Mouse (Mus musculus) embryonic stem cell, embryonic (primary cell): ENCODE data around the gene Slc29a2.

Experiments
- CTCF ChIA-PET, 4 experiments: fragments of 300-600 bp in 2 of 4; fragments of 350-600 bp in 2 of 4; sonication (Branson Sonifier 250); formaldehyde crosslinking; loops; one replicate each; lab custom pipeline; 2022; ENCODE audit warnings: inconsistent platforms in 2 of 4; lab: Charles Lee
- POLR2A ChIA-PET, 4 experiments: fragments of 300-600 bp in 2 of 4; fragments of 350-600 bp in 2 of 4; sonication (Branson Sonifier 250); formaldehyde crosslinking; loops; one replicate each; lab custom pipeline; 2022; ENCODE audit warnings: antibody characterized with exemption in 4 of 4, inconsistent platforms in 1 of 4; lab: Charles Lee

Slc29a2 gene

GRCm38 (mm10) chr19:5023621-5024479 is at the start of gene Slc29a2:
Gene Slc29a2 (plus strand): TSS chr19:5023860.
- POLR2A ChIA-PET = interaction anchor here in 3 of 4 experiments (0.6 to 6.5 kb wide), 76 partner anchors 7 to 1038 kb away, joined by 3 to 77 read pairs (median 4); partner anchors contain the start of genes AC124502.3 (in 3 of the 3), B4gat1 (in 3 of the 3), Rin1 (in 3 of the 3) and Brms1 (in 2 of the 3)
- CTCF ChIA-PET = interaction anchor here in 3 of 4 experiments (0.6 to 2.9 kb wide), 19 partner anchors 9 to 580 kb away, joined by 3 to 21 read pairs (median 4); partner anchors contain the start of genes AC124502.3 (in 1 of the 3), B4gat1 (in 1 of the 3) and Yif1a (in 1 of the 3)

- ChIA-PET POLR2A (interaction anchor here (0.5 to 1.5 kb wide), 8 partner anchors 18 to 356 kb away, joined by 3 to 7 read pairs (median 4); no protein-coding TSS in a partner anchor), CTCF (interaction anchor here (0.5 to 4.5 kb wide), 82 partner anchors 7 to 484 kb away, joined by 3 to 22 read pairs (median 4); partner anchors contain the start of genes Npas4 (in 2 of the 4), 2010003K11Rik (in 1 of the 4), AC124502.3 (in 1 of the 4) and B4gat1 (in 1 of the 4))
These were observed 41.9 kb upstream of the Slc29a2 start for GRCm38 (mm10) chr19:4981767-4982166.

GRCm38 (mm10) chr19:4989013-4989412 is 34.6 kb upstream of the Slc29a2 start:
- ChIA-PET POLR2A (interaction anchor here (0.6 to 1.5 kb wide), 28 partner anchors 9 to 474 kb away, joined by 3 to 6 read pairs (median 3); partner anchors contain the start of genes Mrpl11 (in 2 of the 4), Yif1a (in 2 of the 4), AC124502.3 (in 1 of the 4) and B4gat1 (in 1 of the 4)), CTCF (interaction anchor here (0.6 to 2.1 kb wide), 16 partner anchors 8 to 706 kb away, joined by 3 to 8 read pairs (median 3); partner anchors contain the start of genes Ankrd13d (in 1 of the 4) and Yif1a (in 1 of the 4))

GRCm38 (mm10) chr19:4989434-4990255 is 34.0 kb upstream of the Slc29a2 start:
- POLR2A ChIA-PET = interaction anchor here (0.7 to 1.6 kb wide), 31 partner anchors 8 to 364 kb away, joined by 3 to 6 read pairs (median 3); partner anchors contain the start of genes Mrpl11 (in 2 of the 4), Yif1a (in 2 of the 4), AC124502.3 (in 1 of the 4) and B4gat1 (in 1 of the 4)
- CTCF ChIA-PET = interaction anchor here (0.6 to 2.1 kb wide), 18 partner anchors 8 to 706 kb away, joined by 3 to 8 read pairs (median 4); partner anchors contain the start of genes Ankrd13d (in 1 of the 4) and Yif1a (in 1 of the 4)

- ChIA-PET CTCF (interaction anchor here in 2 of 4 experiments (1.1 to 1.5 kb wide), 6 partner anchors 9 to 161 kb away, joined by 3 to 8 read pairs (median 4); no protein-coding TSS in a partner anchor), POLR2A (interaction anchor here in 3 of 4 experiments (0.7 to 1.6 kb wide), 6 partner anchors 9 to 128 kb away, joined by 3 to 4 read pairs (median 3); no protein-coding TSS in a partner anchor)
These were observed 33.4 kb upstream of the Slc29a2 start, which contains the start of gene Npas4 for GRCm38 (mm10) chr19:4990256-4990625. Gene Npas4 (minus strand): TSS chr19:4990316.

GRCm38 (mm10) chr19:4990716-4991115 is 32.9 kb upstream of the Slc29a2 start:
- POLR2A ChIA-PET = interaction anchor here in 2 of 4 experiments (1.0 to 1.6 kb wide), 3 partner anchors 8 to 80 kb away, joined by 3 read pairs; no protein-coding TSS in a partner anchor
- CTCF ChIA-PET = interaction anchor here in 3 of 4 experiments (0.6 to 1.5 kb wide), 5 partner anchors 9 to 427 kb away, joined by 3 to 8 read pairs (median 4); no protein-coding TSS in a partner anchor

- ChIA-PET POLR2A (interaction anchor here in 3 of 4 experiments (0.6 to 1.0 kb wide), 13 partner anchors 11 to 501 kb away, joined by 3 to 4 read pairs (median 3); partner anchors contain the start of genes AC124502.3 (in 1 of the 3) and B4gat1 (in 1 of the 3)), CTCF (interaction anchor here (0.6 to 2.5 kb wide), 8 partner anchors 9 to 992 kb away, joined by 3 to 12 read pairs (median 4); partner anchors contain the start of genes Gm49405 (in 1 of the 4) and Nudt8 (in 1 of the 4))
These were observed 31.3 kb upstream of the Slc29a2 start for GRCm38 (mm10) chr19:4992371-4992770.

GRCm38 (mm10) chr19:4992904-4993303 is 30.8 kb upstream of the Slc29a2 start:
- ChIA-PET CTCF (interaction anchor here (0.6 to 2.5 kb wide), 8 partner anchors 9 to 993 kb away, joined by 3 to 12 read pairs (median 4); partner anchors contain the start of genes Gm49405 (in 1 of the 4) and Nudt8 (in 1 of the 4)), POLR2A (interaction anchor here in 3 of 4 experiments (0.5 to 1.0 kb wide), 12 partner anchors 10 to 500 kb away, joined by 3 to 4 read pairs (median 3); partner anchors contain the start of genes AC124502.3 (in 1 of the 3) and B4gat1 (in 1 of the 3))

GRCm38 (mm10) chr19:4994043-4994442 is 29.6 kb upstream of the Slc29a2 start:
- ChIA-PET POLR2A (no interaction called here), CTCF (interaction anchor here in 1 of 4 experiments (2.5 kb wide), 1 partner anchor 12 kb away, joined by 9 read pairs; no protein-coding TSS in a partner anchor)

GRCm38 (mm10) chr19:4999445-5000140 is 24.1 kb upstream of the Slc29a2 start:
- ChIA-PET CTCF (interaction anchor here in 3 of 4 experiments (0.6 to 2.8 kb wide), 6 partner anchors 10 to 310 kb away, joined by 3 to 10 read pairs (median 4); no protein-coding TSS in a partner anchor), POLR2A (interaction anchor here in 1 of 4 experiments (0.7 to 1.1 kb wide), 4 partner anchors 9 to 37 kb away, joined by 3 to 4 read pairs (median 3); no protein-coding TSS in a partner anchor)

GRCm38 (mm10) chr19:5001666-5002406 is 21.8 kb upstream of the Slc29a2 start:
- ChIA-PET CTCF (interaction anchor here (0.6 to 2.8 kb wide), 27 partner anchors 9 to 562 kb away, joined by 3 to 12 read pairs (median 4); partner anchors contain the start of genes Ccdc87 (in 1 of the 4) and Ccs (in 1 of the 4)), POLR2A (interaction anchor here (0.6 to 2.0 kb wide), 9 partner anchors 11 to 386 kb away, joined by 3 to 5 read pairs (median 4); partner anchors contain the start of gene Slc29a2 (in 1 of the 4))

GRCm38 (mm10) chr19:5003644-5004043 is 20.0 kb upstream of the Slc29a2 start:
- ChIA-PET CTCF (interaction anchor here (0.6 to 2.1 kb wide), 12 partner anchors 9 to 712 kb away, joined by 3 to 9 read pairs (median 4); partner anchors contain the start of genes Dpp3 (in 1 of the 4), Pacs1 (in 1 of the 4) and Slc29a2 (in 1 of the 4)), POLR2A (interaction anchor here (0.6 kb wide), 5 partner anchors 11 to 1432 kb away, joined by 3 read pairs; partner anchors contain the start of gene Kmt5b (in 1 of the 4))

- POLR2A ChIA-PET = interaction anchor here in 3 of 4 experiments (0.6 to 2.2 kb wide), 4 partner anchors 15 to 813 kb away, joined by 3 to 5 read pairs (median 4); partner anchors contain the start of gene Npas4 (in 1 of the 3)
- CTCF ChIA-PET = interaction anchor here in 3 of 4 experiments (0.6 to 2.1 kb wide), 7 partner anchors 10 to 146 kb away, joined by 3 to 7 read pairs (median 3); partner anchors contain the start of gene Yif1a (in 1 of the 3)
These were observed 18.7 kb upstream of the Slc29a2 start for GRCm38 (mm10) chr19:5004925-5005324.

- POLR2A ChIA-PET = interaction anchor here in 2 of 4 experiments (0.5 to 2.9 kb wide), 19 partner anchors 11 to 1172 kb away, joined by 3 to 21 read pairs (median 4); partner anchors contain the start of genes Slc29a2 (in 2 of the 2), AC124502.3 (in 1 of the 2), B4gat1 (in 1 of the 2) and Brms1 (in 1 of the 2)
- CTCF ChIA-PET = interaction anchor here (0.5 to 2.8 kb wide), 19 partner anchors 10 to 918 kb away, joined by 3 to 21 read pairs (median 4); partner anchors contain the start of genes Slc29a2 (in 2 of the 4), AC124502.3 (in 1 of the 4), B4gat1 (in 1 of the 4) and Npas4 (in 1 of the 4)
These were observed 10.5 kb upstream of the Slc29a2 start for GRCm38 (mm10) chr19:5013138-5013537.
